Mouse (Mus musculus): ENCODE data around the gene Rhou. TPM values are rescaled to one million over a fixed set of nuclear protein-coding genes. Genes with fewer than 3 reads are reported as not detected.

Gene Rhou
- polyA plus RNA-seq, 1 experiment from 2014 or later, result 1.5 TPM

DNA sequence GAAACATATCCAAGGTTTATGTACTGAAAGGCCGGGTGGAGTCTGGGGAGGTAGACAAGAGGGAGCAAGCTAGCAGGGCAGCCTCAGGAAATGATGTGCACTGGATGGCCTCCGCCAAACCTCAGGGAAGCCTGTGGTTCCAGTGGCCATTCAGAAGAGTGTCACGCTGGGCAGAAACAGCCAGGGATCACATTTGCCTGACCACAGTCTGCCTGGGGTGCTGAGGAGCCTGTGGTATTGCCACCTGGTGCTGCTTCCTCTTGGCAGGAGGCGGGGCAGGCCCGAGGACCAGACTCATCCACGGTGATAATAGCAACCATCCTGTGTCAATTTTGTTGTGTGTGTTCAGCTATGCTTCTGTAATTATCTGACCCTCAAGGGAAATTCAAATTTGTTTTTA lies 18.9 kb downstream of the Rhou start:
- peaks cover 3% of the 10 kb centered on the region for H3K4me1 ChIP-seq (ENCODE audit: control insufficient read depth, low read depth, low read length)
- no peak for ATAC-seq (ENCODE audit: low read depth)
- H3K9ac ChIP-seq (ENCODE audit: low read depth, low read length), result no peak overlapping the region

DNA sequence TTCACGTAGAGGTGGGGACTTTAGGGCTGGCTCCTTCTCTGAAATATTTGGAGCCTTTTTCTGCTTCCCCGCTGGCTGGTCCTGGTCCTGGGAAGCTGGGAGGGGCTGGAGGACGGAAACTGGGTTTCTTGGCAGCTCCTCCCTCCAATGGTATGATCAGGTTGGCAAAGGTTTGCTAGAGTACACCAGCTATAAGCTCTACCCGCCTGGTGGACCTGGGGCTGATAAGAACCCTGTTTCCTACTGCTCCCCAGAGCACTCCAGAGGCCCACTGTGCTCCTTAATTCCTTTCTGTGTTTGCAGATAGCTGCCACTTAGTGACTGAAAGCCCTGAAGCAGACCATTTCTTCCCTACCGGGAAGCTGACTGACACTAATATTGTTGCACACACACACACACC lies 21.9 kb downstream of the Rhou start:
- Histone ChIP-seq H3K27ac (ENCODE audit: low read length) (no peak overlapping the region), H3K4me1 (ENCODE audit: control insufficient read depth, low read depth, low read length) (no peaks in the 10 kb centered on the region; the same call in none of the 2 replicates), H3K4me3 (ENCODE audit: low read depth, low read length) (no peak overlapping the region), H3K27me3 (ENCODE audit: control insufficient read depth, insufficient read depth, low read depth, low read length) (no peaks in the 10 kb centered on the region), H3K36me3 (ENCODE audit: control insufficient read depth, insufficient read depth) (no peaks in the 10 kb centered on the region), H3K9me3 (replicated peaks; ENCODE audit: control insufficient read depth, low read length) (no peaks in the 10 kb centered on the region), H3K4me2 (ENCODE audit: low read depth, low read length) (no peak overlapping the region), H3K9ac (ENCODE audit: low read depth, low read length) (no peak overlapping the region)
- no peak for ATAC-seq (ENCODE audit: low read depth)
- whole genome bisulfite sequencing (ENCODE audit: insufficient replicate concordance), result 29% methylated on average over 5 of the region's 5 CpGs

More for the DNA sequence above, 18.9 kb downstream of the Rhou start:
- Histone ChIP-seq H3K27ac (ENCODE audit: low read length) (no peak overlapping the region), H3K36me3 (ENCODE audit: control insufficient read depth, insufficient read depth) (no peaks in the 10 kb centered on the region), H3K4me2 (ENCODE audit: low read depth, low read length) (no peak overlapping the region), H3K27me3 (ENCODE audit: control insufficient read depth, insufficient read depth, low read depth, low read length) (no peaks in the 10 kb centered on the region), H3K4me3 (ENCODE audit: low read depth, low read length) (no peak overlapping the region), H3K9me3 (replicated peaks; ENCODE audit: control insufficient read depth, low read length) (no peaks in the 10 kb centered on the region)
- 20% methylated on average over 6 of the region's 6 CpGs for WGBS (ENCODE audit: insufficient replicate concordance)

DNA sequence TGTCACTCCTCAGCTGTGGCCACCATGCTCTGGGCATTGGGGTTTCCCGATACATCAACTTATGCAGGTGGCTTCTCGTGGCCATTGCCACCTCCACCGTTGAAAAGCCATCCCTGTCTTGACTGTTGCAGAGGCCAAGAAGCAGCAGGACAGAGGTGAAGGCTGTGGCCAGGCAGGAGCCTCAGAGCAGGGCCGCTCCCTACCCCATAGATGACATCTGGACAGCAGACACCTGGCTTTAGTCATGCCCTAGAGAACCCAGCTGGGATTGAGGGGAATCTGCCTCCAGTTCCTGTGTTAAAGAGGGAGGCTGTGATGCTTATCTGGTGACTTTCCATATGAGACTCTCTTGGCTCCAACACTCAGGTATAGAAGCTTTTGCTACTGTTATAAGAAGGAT lies 24.7 kb downstream of the Rhou start:
- Histone ChIP-seq H3K4me2 (ENCODE audit: low read depth, low read length) (no peak overlapping the region), H3K27ac (ENCODE audit: low read length) (no peak overlapping the region), H3K9ac (ENCODE audit: low read depth, low read length) (no peak overlapping the region), H3K9me3 (replicated peaks; ENCODE audit: control insufficient read depth, low read length) (no peaks in the 10 kb centered on the region), H3K4me1 (ENCODE audit: control insufficient read depth, low read depth, low read length) (no peaks in the 10 kb centered on the region; the same call in 1 of the 2 replicates), H3K4me3 (ENCODE audit: low read depth, low read length) (no peak overlapping the region), H3K27me3 (ENCODE audit: control insufficient read depth, insufficient read depth, low read depth, low read length) (no peaks in the 10 kb centered on the region), H3K36me3 (ENCODE audit: control insufficient read depth, insufficient read depth) (no peaks in the 10 kb centered on the region)
- no peak for ATAC-seq (ENCODE audit: low read depth)
- WGBS (ENCODE audit: insufficient replicate concordance), result 68% methylated on average over 4 of the region's 4 CpGs

DNA sequence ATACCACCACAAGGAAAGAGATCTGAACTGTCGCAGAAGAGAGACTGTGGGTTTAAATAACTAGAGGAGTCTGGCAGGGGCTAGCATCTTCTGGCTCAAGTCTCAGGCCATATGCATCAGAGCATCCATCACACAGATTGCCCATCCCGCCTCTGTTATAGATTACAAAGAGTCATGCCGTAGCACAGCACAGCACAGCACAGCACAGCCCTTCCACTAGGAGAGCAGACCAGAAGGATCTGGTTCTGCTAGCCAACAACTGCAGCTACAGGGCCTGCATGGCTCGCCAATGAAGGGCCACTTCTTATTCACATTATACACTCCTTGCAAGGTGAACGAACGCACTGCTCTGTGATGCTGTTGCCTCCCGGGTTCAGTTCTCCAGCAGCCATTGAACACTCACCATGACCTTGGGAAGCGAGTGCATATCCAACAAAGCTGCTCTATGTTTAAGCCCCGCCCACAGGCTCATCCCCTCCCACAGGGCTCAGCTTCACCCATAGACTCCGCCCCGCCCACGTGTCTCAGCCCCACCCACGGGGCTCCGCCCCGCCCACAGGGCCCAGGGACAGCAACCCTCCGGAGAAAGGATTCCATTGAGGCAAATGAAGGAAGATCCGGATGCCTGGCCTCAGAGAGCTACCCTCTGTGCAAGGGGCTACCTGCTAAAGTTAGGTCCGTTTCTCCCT lies 28.5 kb downstream of the Rhou start:
- no peaks in the 10 kb centered on the region for H3K9me3 ChIP-seq (replicated peaks; ENCODE audit: control insufficient read depth, low read length)
- no peak overlapping the region for H3K27ac ChIP-seq (ENCODE audit: low read length)
- 22% methylated on average over 18 of the region's 18 CpGs for WGBS (ENCODE audit: insufficient replicate concordance)
- ATAC-seq (ENCODE audit: low read depth), result peak; percentile 72
- no peaks in the 10 kb centered on the region for H3K36me3 ChIP-seq (ENCODE audit: control insufficient read depth, insufficient read depth)
- H3K4me2 ChIP-seq (ENCODE audit: low read depth, low read length), result peak overlapping the region; percentile 8; the same call in 1 of the 2 replicates
- H3K4me1 ChIP-seq (ENCODE audit: control insufficient read depth, low read depth, low read length), result no peaks in the 10 kb centered on the region
- no peak overlapping the region for H3K9ac ChIP-seq (ENCODE audit: low read depth, low read length)
- no peaks in the 10 kb centered on the region for H3K27me3 ChIP-seq (ENCODE audit: control insufficient read depth, insufficient read depth, low read depth, low read length)
- H3K4me3 ChIP-seq (ENCODE audit: low read depth, low read length), result no peak overlapping the region

DNA sequence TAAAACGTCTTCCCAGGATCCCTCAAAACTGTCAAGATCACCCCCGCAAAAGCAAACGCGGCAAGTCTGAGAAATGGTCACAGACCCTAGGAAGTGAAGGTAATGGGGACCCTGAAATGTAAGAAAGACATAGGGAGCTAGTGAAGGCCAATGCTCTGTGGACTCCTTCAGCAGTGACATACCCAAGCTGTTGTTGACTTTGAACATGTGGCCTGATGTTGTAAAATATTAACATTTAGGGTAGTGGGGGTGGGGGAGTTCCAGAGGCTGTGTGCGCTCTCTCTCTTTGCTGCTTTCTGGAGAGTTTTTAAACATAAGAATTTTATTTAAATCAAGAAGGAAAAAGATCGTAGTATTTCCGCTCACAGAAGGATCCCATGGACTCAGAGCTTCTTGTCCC lies 29.6 kb downstream of the Rhou start:
- no peaks in the 10 kb centered on the region for H3K4me1 ChIP-seq (ENCODE audit: control insufficient read depth, low read depth, low read length)
- no peak overlapping the region for H3K9ac ChIP-seq (ENCODE audit: low read depth, low read length)
- H3K4me3 ChIP-seq (ENCODE audit: low read depth, low read length), result no peak overlapping the region
- H3K27ac ChIP-seq (ENCODE audit: low read length), result peak overlapping the region; percentile 68
- no peaks in the 10 kb centered on the region for H3K9me3 ChIP-seq (replicated peaks; ENCODE audit: control insufficient read depth, low read length)
- no peaks in the 10 kb centered on the region for H3K36me3 ChIP-seq (ENCODE audit: control insufficient read depth, insufficient read depth)
- peak; percentile 67 for ATAC-seq (ENCODE audit: low read depth)
- H3K27me3 ChIP-seq (ENCODE audit: control insufficient read depth, insufficient read depth, low read depth, low read length), result no peaks in the 10 kb centered on the region
- no peak overlapping the region for H3K4me2 ChIP-seq (ENCODE audit: low read depth, low read length)
- 50% methylated on average over 7 of the region's 7 CpGs for WGBS (ENCODE audit: insufficient replicate concordance)

DNA sequence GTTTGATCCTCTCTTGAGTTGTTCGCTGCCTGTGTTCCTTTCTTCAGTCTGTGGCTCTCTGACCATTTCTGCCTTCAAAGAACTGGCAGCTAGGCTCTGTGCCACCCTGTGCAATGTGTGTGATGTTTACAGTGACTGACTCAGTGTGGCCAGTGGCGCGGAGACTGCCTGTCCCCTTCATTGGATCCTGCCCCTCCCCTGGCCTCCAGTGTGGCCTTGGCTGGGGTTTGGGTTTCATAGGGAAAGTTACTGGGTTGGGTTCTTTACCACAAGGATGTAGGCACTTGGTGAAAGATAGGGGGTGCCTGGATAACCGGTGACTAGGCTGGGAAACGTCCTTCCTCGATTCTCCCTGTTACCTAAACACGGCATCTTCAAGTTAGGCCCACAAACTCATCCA lies 31.1 kb downstream of the Rhou start:
- no peaks in the 10 kb centered on the region for H3K36me3 ChIP-seq (ENCODE audit: control insufficient read depth, insufficient read depth)
- no peak overlapping the region for H3K4me3 ChIP-seq (ENCODE audit: low read depth, low read length)
- no peak overlapping the region for H3K4me2 ChIP-seq (ENCODE audit: low read depth, low read length)
- no peaks in the 10 kb centered on the region for H3K27me3 ChIP-seq (ENCODE audit: control insufficient read depth, insufficient read depth, low read depth, low read length)
- no peak for ATAC-seq (ENCODE audit: low read depth)
- H3K9ac ChIP-seq (ENCODE audit: low read depth, low read length), result no peak overlapping the region
- H3K4me1 ChIP-seq (ENCODE audit: control insufficient read depth, low read depth, low read length), result no peaks in the 10 kb centered on the region
- no peaks in the 10 kb centered on the region for H3K9me3 ChIP-seq (replicated peaks; ENCODE audit: control insufficient read depth, low read length)
- WGBS (ENCODE audit: insufficient replicate concordance), result 62% methylated on average over 7 of the region's 7 CpGs
- no peak overlapping the region for H3K27ac ChIP-seq (ENCODE audit: low read length)

DNA sequence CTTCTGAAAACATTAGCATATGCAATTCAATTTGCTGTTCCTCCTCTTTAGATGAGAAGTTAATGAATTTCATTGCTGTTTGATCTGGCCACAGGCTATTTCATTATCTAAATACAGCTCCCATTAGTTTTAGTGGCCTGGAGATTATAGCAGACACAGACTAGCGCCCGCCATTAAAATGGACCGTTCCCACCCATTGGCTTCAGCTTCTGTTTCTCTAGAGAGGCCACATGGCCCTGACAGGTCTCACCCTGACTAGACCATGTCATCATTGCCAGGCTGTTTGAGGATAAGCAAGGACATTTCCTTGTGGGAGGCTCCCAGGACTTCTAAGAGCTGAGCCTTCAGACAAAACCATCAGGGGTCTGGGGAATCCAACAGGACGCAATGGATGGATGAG lies 31.7 kb downstream of the Rhou start:
- no peaks in the 10 kb centered on the region for H3K4me1 ChIP-seq (ENCODE audit: control insufficient read depth, low read depth, low read length)
- H3K4me3 ChIP-seq (ENCODE audit: low read depth, low read length), result no peak overlapping the region
- no peak overlapping the region for H3K9ac ChIP-seq (ENCODE audit: low read depth, low read length)
- no peak for ATAC-seq (ENCODE audit: low read depth)
- no peaks in the 10 kb centered on the region for H3K27me3 ChIP-seq (ENCODE audit: control insufficient read depth, insufficient read depth, low read depth, low read length)
- H3K36me3 ChIP-seq (ENCODE audit: control insufficient read depth, insufficient read depth), result no peaks in the 10 kb centered on the region
- 73% methylated on average over 4 of the region's 4 CpGs for WGBS (ENCODE audit: insufficient replicate concordance)
- H3K9me3 ChIP-seq (replicated peaks; ENCODE audit: control insufficient read depth, low read length), result no peaks in the 10 kb centered on the region
- no peak overlapping the region for H3K27ac ChIP-seq (ENCODE audit: low read length)
- no peak overlapping the region for H3K4me2 ChIP-seq (ENCODE audit: low read depth, low read length)

DNA sequence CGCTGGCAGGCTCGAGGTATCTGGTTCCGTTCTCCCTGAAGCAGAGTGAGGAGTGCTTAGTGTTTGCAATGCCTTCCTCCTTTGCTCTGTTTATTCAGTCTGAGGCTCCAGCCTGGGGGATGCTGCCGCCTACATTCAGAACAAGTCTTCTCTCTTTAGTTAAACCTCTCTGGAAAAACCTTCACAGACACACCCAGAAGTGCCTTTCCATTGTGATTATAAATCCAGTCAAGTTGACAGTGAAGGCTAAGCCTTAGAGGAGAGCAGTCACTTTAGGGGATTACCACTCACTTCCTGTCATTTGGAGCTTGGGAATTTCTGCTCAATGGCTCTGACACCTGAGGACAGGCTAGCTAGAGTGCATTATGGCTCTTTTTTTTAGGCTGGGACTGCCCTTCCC lies 34.1 kb downstream of the Rhou start:
- Histone ChIP-seq H3K36me3 (ENCODE audit: control insufficient read depth, insufficient read depth) (no peaks in the 10 kb centered on the region), H3K9ac (ENCODE audit: low read depth, low read length) (no peak overlapping the region), H3K4me1 (ENCODE audit: control insufficient read depth, low read depth, low read length) (no peaks in the 10 kb centered on the region), H3K4me3 (ENCODE audit: low read depth, low read length) (no peak overlapping the region), H3K27me3 (ENCODE audit: control insufficient read depth, insufficient read depth, low read depth, low read length) (no peaks in the 10 kb centered on the region), H3K27ac (ENCODE audit: low read length) (no peak overlapping the region), H3K4me2 (ENCODE audit: low read depth, low read length) (no peak overlapping the region), H3K9me3 (replicated peaks; ENCODE audit: control insufficient read depth, low read length) (no peaks in the 10 kb centered on the region)
- WGBS (ENCODE audit: insufficient replicate concordance), result 35% methylated on average over 4 of the region's 4 CpGs
- ATAC-seq (ENCODE audit: low read depth), result no peak

DNA sequence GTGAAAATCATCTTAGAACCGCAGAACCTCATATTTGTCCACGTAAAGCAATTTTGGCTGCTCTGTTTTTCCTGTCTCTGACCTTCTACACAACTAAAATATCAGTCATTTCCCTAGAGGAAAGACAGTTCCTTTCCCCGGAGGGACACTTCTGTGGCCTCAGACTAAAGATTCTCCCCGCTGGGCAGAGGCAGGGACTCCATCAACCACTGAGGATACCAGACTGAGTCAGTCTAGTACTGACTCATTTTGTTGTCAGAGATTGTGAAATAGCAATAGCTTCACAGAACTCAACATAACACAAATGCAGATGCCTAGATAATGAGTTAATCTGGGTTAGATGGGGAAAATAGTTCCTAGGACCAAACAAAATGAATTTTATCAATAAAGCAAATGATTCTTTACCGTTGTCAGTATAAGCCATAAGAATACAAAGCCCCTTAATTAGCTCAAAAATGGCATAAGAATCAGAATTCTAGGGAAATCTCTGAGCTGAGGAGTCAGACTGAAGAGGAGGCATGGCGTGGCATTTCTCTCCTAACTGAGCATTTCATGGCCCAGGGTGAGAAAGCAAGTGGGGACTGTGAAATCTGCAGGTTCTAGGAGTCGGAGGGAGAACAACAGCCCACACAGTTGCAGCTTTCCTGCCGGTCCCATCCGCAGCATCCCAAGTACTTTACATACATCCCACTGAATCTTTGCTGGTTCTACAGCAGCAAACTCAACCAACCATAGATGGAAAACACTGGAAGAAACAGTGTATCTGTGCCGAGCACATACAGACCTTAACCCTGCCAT lies 38.6 kb downstream of the Rhou start:
- H3K4me2 ChIP-seq (ENCODE audit: low read depth, low read length), result no peak overlapping the region
- no peak for ATAC-seq (ENCODE audit: low read depth)
- no peaks in the 10 kb centered on the region for H3K4me1 ChIP-seq (ENCODE audit: control insufficient read depth, low read depth, low read length)
- no peaks in the 10 kb centered on the region for H3K27me3 ChIP-seq (ENCODE audit: control insufficient read depth, insufficient read depth, low read depth, low read length)
- 56% methylated on average over 10 of the region's 10 CpGs for WGBS (ENCODE audit: insufficient replicate concordance)
- H3K27ac ChIP-seq (ENCODE audit: low read length), result no peak overlapping the region
- H3K4me3 ChIP-seq (ENCODE audit: low read depth, low read length), result no peak overlapping the region
- no peaks in the 10 kb centered on the region for H3K9me3 ChIP-seq (replicated peaks; ENCODE audit: control insufficient read depth, low read length)
- H3K9ac ChIP-seq (ENCODE audit: low read depth, low read length), result no peak overlapping the region
- no peaks in the 10 kb centered on the region for H3K36me3 ChIP-seq (ENCODE audit: control insufficient read depth, insufficient read depth)

Data from liver, embryonic 16.5 days (tissue).